Mouse (Mus musculus) stomach, embryonic 16.5 days (tissue): ENCODE data around the gene Prph. TPM values are rescaled to one million over a fixed set of nuclear protein-coding genes. Genes with fewer than 3 reads are reported as not detected.

ENCODE experiments used
- ATAC-seq: fragments of 200-750 bp; cut with Nextera tagmentation; 2 replicates; pipeline ENCODE4 v1.8.0; 2017; ENCODE audit warnings: moderate number of reproducible peaks, moderate TSS enrichment; ENCODE audit not compliant: insufficient read depth, low FRiP score
- H3K27ac ChIP-seq: fragments of 300-500 bp; sonication (generic); 2 replicates; pipeline ENCODE4 v1.5.1; 2014; ENCODE audit warnings: low read length
- H3K27me3 ChIP-seq: fragments of 300-500 bp; sonication (generic); 2 replicates; pipeline ENCODE4 v1.6.1; 2014; ENCODE audit warnings: low read length, control low read depth, mixed read lengths; ENCODE audit not compliant: control insufficient read depth, insufficient read depth
- H3K36me3 ChIP-seq: fragments of 300-500 bp; sonication (generic); 2 replicates; pipeline ENCODE4 v1.6.1; 2014; ENCODE audit warnings: low read length; ENCODE audit not compliant: control insufficient read depth, insufficient read depth
- H3K4me1 ChIP-seq: fragments of 300-500 bp; sonication (generic); 2 replicates; pipeline ENCODE4 v1.6.1; 2014; ENCODE audit warnings: low read length, control low read depth, mixed read lengths; ENCODE audit not compliant: control insufficient read depth, insufficient read depth
- H3K4me2 ChIP-seq: fragments of 300-500 bp; sonication (generic); 2 replicates; pipeline ENCODE4 v1.6.1; 2014; ENCODE audit warnings: low read depth, low read length, mixed read lengths
- H3K4me3 ChIP-seq: fragments of 300-500 bp; sonication (generic); replicated peaks from 2 replicates; pipeline ENCODE4 v1.5.1; 2014; ENCODE audit warnings: mild to moderate bottlenecking, low read length
- H3K9ac ChIP-seq: fragments of 300-500 bp; sonication (generic); 2 replicates; pipeline ENCODE4 v1.6.1; 2014; ENCODE audit warnings: low read length
- H3K9me3 ChIP-seq: fragments of 300-500 bp; sonication (generic); replicated peaks from 2 replicates; pipeline ENCODE4 v1.6.1; 2016; ENCODE audit warnings: low read length, control low read depth; ENCODE audit not compliant: control insufficient read depth
- WGBS: fragments of 180-500 bp; shearing (Covaris S2); extraction: QIAGEN DNeasy Blood & Tissue Kit; methylation state at CpG from one replicate; pipeline ENCODE4 v1.1.7; 2014; 5-methylcytosine and 5-hydroxymethylcytosine counted together
- microRNA-seq: library from miRNA; unstranded; fragments of <30 nt; microRNA quantifications from one replicate; pipeline ENCODE4, GENCODE M21; 2016
- polyA plus RNA-seq: library from polyadenylated mRNA; unstranded; fragments of >200 nt; fragmentation: Nextera tagmentation; extraction: Ambion mirVana; gene quantifications from 2 replicates; pipeline ENCODE4 v1.2.1, GENCODE M21; 2015

Prph gene
- polyA plus RNA-seq, 1 experiment from 2014 or later, result 25.4 TPM

DNA sequence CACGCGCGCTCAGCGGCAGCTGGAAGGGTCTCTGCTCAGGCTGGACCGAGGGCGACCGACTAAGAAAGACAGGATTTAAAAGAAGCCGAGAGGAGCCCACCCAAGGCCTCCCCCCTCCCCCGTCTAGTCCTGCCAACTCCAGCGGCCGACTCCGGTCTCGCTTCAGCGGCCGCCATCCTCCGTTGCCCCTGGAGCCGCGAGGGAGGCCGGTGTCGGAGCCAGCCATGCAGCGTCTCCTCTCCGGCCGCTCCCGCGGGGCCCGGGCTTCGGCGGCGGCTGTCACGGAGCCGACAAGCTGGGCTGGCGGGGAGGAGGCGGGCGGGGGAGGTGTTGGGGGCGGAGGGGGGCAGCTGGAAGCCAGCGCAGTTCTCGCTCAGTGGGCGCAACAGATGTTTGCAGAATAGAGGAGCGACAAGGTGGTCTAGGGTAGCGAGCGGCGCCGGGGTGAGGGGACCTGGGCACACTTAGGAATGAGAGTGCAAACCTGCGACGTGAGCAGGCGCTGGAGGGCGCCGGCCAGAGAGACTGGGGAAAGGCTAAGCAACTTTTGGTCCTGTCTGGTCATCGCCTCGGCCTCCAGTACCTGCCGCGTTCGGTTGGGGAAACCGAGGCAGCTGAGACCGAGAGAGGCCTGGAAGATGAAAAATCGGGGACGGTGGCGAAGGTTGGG lies 42.0 kb downstream of the Prph start:
- H3K9me3 ChIP-seq, result no peaks in the 10 kb centered on the region
- no peaks in the 10 kb centered on the region for H3K36me3 ChIP-seq
- H3K4me1 ChIP-seq, result peaks cover 30% of the 10 kb centered on the region
- peak overlapping the region; percentile 59 for H3K9ac ChIP-seq
- H3K27ac ChIP-seq, result no peak overlapping the region
- peaks cover 70% of the 10 kb centered on the region for H3K27me3 ChIP-seq
- no peak for ATAC-seq
- H3K4me2 ChIP-seq, result peak overlapping the region; percentile 66
- peak overlapping the region; percentile 41 for H3K4me3 ChIP-seq
- under 1% methylated on average over 58 of the region's 58 CpGs for WGBS

DNA sequence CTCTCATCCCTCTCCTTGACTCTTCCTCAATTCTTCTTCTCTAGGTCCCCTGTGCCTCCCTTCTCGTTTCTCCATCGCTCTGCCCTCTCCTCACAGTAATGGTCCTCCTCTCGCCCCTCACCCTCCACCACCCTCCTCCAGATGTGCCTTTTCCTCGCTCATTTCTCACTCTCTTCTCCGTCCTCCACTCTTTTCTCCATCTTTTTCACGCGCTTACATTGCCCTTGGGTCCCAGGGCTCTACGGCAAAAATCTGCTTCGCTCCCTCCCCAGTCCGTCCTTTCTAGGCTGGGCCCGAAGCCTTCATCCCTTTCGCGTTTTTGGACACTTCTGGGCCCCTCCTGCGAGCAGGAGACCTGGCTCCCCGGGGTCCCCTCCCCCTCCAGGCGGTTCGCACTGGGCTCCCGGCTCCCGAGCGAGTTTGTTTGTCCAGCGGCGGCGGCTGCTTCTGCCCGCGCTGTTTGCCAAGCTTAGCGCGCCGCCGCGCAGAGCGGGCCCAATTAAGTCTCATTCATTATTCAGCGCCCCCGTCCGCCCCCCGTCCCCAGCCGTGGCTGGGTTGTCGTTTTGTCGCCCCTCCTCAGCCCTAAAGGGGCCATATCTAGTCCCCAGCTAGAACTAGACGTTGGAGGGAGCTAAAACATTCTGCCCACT lies 43.0 kb downstream of the Prph start:
- Histone ChIP-seq H3K4me1 (peaks cover 30% of the 10 kb centered on the region), H3K9me3 (no peaks in the 10 kb centered on the region), H3K27ac (no peak overlapping the region), H3K9ac (peak overlapping the region; percentile 59), H3K4me3 (peak overlapping the region; percentile 41), H3K4me2 (peak overlapping the region; percentile 66), H3K27me3 (peaks cover 60% of the 10 kb centered on the region), H3K36me3 (no peaks in the 10 kb centered on the region)
- WGBS, result under 1% methylated on average over 39 of the region's 39 CpGs
- no peak for ATAC-seq

DNA sequence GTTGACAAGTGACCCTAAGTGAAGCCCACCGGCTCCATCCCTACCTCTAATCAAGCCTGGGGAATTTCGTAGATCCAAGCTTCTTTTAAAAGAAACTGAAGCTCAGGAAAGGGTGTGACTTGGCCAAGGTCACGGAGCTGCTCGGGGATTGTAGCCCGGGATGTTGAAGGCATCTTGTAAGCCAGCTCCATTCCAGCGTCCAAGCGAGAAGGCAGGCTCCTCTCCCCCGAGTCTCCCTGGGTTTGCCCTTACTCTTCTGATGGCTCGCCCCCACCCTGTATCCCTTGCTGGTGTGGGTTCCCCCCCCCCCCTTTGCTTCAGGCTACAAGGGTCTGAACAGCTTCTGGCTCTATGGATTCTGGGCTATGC lies 43.5 kb downstream of the Prph start:
- Histone ChIP-seq H3K27me3 (peaks cover 54% of the 10 kb centered on the region), H3K9ac (peak overlapping the region; percentile 59), H3K36me3 (no peaks in the 10 kb centered on the region), H3K27ac (no peak overlapping the region), H3K4me3 (peak overlapping the region; percentile 41), H3K9me3 (no peaks in the 10 kb centered on the region), H3K4me2 (peak overlapping the region; percentile 66), H3K4me1 (peaks cover 27% of the 10 kb centered on the region)
- 2% methylated on average over 9 of the region's 9 CpGs for WGBS
- no peak for ATAC-seq

DNA sequence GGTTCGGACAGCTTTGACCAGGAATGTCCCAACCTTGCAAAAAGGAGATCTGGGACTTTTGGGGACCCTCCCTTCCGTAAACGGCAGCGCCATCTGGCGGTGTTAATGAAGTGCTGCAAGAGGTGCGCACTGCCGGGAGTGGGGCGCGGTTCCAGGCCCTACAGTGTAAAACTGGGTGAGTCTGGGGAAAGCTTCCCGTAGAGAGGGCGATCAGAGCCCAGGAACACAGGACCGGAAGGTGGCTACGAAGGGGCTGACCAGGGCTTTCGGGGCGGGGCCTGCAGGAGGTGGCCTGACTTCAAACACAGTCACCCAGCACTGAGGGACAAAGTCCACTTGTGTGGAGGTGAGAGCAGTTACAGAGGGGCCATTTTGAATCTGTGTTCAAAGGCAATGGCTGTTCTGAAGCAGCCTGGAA lies 44.2 kb downstream of the Prph start:
- H3K4me3 ChIP-seq, result peak overlapping the region; percentile 41

DNA sequence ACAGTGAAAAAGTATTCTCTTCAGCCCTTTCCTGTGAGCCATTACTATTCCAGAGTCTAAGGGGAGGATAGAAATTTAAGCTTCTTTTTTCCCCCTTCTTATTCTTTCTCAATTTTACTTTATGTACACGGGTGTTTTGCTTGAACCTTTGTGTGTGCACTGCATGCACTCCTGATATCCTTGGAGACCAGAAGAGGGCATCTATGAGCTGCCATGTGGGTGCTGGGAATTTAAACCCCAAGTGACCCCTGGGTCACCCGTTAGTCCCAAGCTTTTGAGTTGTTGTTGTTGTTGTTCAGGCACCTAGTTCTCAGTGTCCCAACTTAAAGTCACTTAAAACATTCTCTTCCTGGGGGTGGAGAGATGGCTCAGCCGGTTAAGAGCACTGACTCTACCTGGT lies 45.0 kb downstream of the Prph start:
- peak overlapping the region; percentile 66 for H3K4me2 ChIP-seq
- no peak for ATAC-seq
- H3K4me3 ChIP-seq, result peak overlapping the region; percentile 41
- peaks cover 43% of the 10 kb centered on the region for H3K27me3 ChIP-seq
- peak overlapping the region; percentile 87; the same call in 1 of the 2 replicates for H3K27ac ChIP-seq
- H3K9ac ChIP-seq, result no peak overlapping the region; the same call in 1 of the 2 replicates
- peaks cover 22% of the 10 kb centered on the region for H3K4me1 ChIP-seq
- 45% methylated on average over 3 of the region's 3 CpGs for WGBS
- no peaks in the 10 kb centered on the region for H3K9me3 ChIP-seq
- no peaks in the 10 kb centered on the region for H3K36me3 ChIP-seq

More for the DNA sequence above, 44.2 kb downstream of the Prph start:
- Histone ChIP-seq H3K9me3 (no peaks in the 10 kb centered on the region), H3K27me3 (peaks cover 48% of the 10 kb centered on the region), H3K4me1 (peaks cover 22% of the 10 kb centered on the region), H3K36me3 (no peaks in the 10 kb centered on the region), H3K4me2 (peak overlapping the region; percentile 66), H3K27ac (peak overlapping the region; percentile 87), H3K9ac (peak overlapping the region; percentile 57)
- peak; percentile 92 for ATAC-seq
- 2% methylated on average over 15 of the region's 15 CpGs for WGBS

DNA sequence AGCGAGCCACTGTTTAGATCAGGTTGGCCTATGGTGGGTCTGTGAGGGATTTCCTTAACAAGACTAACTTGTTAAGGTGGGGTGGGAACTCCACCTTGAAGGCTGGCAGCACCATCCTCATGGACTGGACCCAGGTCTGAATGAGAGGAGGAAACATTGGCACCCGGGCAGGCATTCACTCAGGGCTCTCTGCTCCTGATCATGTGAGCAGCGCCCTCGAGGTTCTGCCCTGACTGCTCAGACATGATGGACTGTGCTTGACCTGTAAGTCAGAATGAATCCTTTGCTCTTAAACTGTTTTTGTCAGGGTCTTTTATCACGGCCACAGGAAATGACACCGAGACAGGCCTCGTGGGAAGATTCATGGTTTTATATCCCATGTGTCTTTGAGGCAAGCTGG lies 50.3 kb downstream of the Prph start:
- Histone ChIP-seq H3K9me3 (no peaks in the 10 kb centered on the region), H3K4me1 (no peaks in the 10 kb centered on the region), H3K27me3 (no peaks in the 10 kb centered on the region), H3K9ac (no peak overlapping the region), H3K36me3 (no peaks in the 10 kb centered on the region), H3K4me3 (no peak overlapping the region), H3K4me2 (no peak overlapping the region), H3K27ac (no peak overlapping the region)
- no peak for ATAC-seq
- WGBS, result 47% methylated on average over 7 of the region's 7 CpGs

DNA sequence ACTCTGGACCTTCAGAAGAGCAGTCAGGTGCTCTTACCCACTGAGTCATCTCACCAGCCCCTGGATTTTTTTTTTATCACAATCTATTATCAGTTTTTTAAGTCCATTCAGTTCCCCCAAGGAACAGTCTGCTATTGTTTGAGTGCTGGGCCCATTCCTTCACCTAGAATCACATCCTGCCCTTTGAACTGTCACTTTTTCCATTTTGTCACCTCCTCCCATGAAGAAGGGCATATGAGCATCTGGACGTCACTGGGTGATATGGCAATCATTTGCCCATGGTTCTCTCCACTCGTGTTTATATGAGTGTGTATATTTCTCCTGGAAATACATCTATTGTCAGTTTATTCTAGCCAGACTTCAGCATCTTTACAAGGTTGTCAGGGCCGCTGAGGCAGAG lies 52.9 kb downstream of the Prph start:
- no peak for ATAC-seq
- H3K27me3 ChIP-seq, result no peaks in the 10 kb centered on the region
- no peak overlapping the region for H3K4me3 ChIP-seq
- no peak overlapping the region for H3K4me2 ChIP-seq
- no peak overlapping the region for H3K9ac ChIP-seq
- WGBS, result 72% methylated on average over 3 of the region's 3 CpGs
- H3K36me3 ChIP-seq, result no peaks in the 10 kb centered on the region
- H3K9me3 ChIP-seq, result no peaks in the 10 kb centered on the region
- H3K27ac ChIP-seq, result no peak overlapping the region
- no peaks in the 10 kb centered on the region for H3K4me1 ChIP-seq

Small RNA genes within 50 kb of the gene (microRNA-seq; reads per million reads assigned to microRNA genes)
- not detected for gene Mir6960

Other genes with a start within 250 kb of the Prph start
- not detected in 2 replicates for gene Ddn, start 245.7 kb upstream of the Prph start, polyA plus RNA-seq
- gene Prkag1, start 223.7 kb upstream of the Prph start, polyA plus RNA-seq, result 85.4 and 86.4 TPM in 2 replicates
- gene Kmt2d, start 184.0 kb upstream of the Prph start, polyA plus RNA-seq, result 10.1 and 11.4 TPM in 2 replicates
- gene Rhebl1, start 160.6 kb upstream of the Prph start, polyA plus RNA-seq, result 8.2 and 9.8 TPM in 2 replicates
- gene Dhh, start 156.6 kb upstream of the Prph start, polyA plus RNA-seq, result 0.84 and 1.1 TPM in 2 replicates
- 14.8 and 18.3 TPM in 2 replicates for gene Lmbr1l, start 136.9 kb upstream of the Prph start, polyA plus RNA-seq
- gene Tuba1b, start 120.6 kb upstream of the Prph start, polyA plus RNA-seq, result 1,202 and 1,296 TPM in 2 replicates
- gene Gm49450, start 101.6 kb upstream of the Prph start, polyA plus RNA-seq, result not detected in 2 replicates
- 1,001 and 1,036 TPM in 2 replicates for gene Tuba1a, start 101.5 kb upstream of the Prph start, polyA plus RNA-seq
- 196 and 209 TPM in 2 replicates for gene Tuba1c, start 25.3 kb upstream of the Prph start, polyA plus RNA-seq
- 25.6 and 26.4 TPM in 2 replicates for gene Troap, start 19.4 kb downstream of the Prph start, polyA plus RNA-seq
- not detected in 2 replicates for gene C1ql4, start 32.6 kb downstream of the Prph start, polyA plus RNA-seq
- gene Dnajc22, start 38.0 kb downstream of the Prph start, polyA plus RNA-seq, result 14.1 TPM in 2 replicates
- 18.3 and 20.2 TPM in 2 replicates for gene Spats2, start 70.7 kb downstream of the Prph start, polyA plus RNA-seq
- gene Kcnh3, start 169.7 kb downstream of the Prph start, polyA plus RNA-seq, result 0.52 and 0.66 TPM in 2 replicates
- gene Mcrs1, start 196.8 kb downstream of the Prph start, polyA plus RNA-seq, result 98.7 and 113 TPM in 2 replicates
- 42.5 and 44.3 TPM in 2 replicates for gene Prpf40b, start 239.9 kb downstream of the Prph start, polyA plus RNA-seq
- gene Fam186b, start 240.7 kb downstream of the Prph start, polyA plus RNA-seq, result 0.06 and 0.10 TPM in 2 replicates